Comparison of ENCODE assay signal across 11 mouse cellular contexts in genomic region chr11:107447349-107447748, GRCm38 (mm10). TPM values are rescaled to one million over a fixed set of nuclear protein-coding genes. Genes with fewer than 3 reads are reported as not detected.
DNase-seq lines count a peak whose midpoint lies in the region; ATAC-seq and TF ChIP-seq lines count a peak whose summit lies in the region.
"Had no signal": no experiment of that assay in that cellular context is flagged by ENCODE, and none has a peak within 500 bp of the region (broad histone marks: within the 10 kb centered on the region; RNA-seq: fewer than 3 reads in every experiment).

No protein-coding gene starts in this region.

- TF ChIP-seq EP300 in heart, adult 2 months (IDR thresholded peaks at IDR 0.05; ENCODE audit: insufficient read depth, low read depth, low read length): no peak
- TF ChIP-seq EP300 in liver, embryonic 14.5 days (IDR thresholded peaks at IDR 0.05; ENCODE audit: low read depth): no peak
- TF ChIP-seq EP300 in stomach, postnatal 0 days (optimal IDR thresholded peaks at IDR 0.05): no peak

- TF ChIP-seq POLR2A in heart, adult 2 months (IDR thresholded peaks at IDR 0.05; ENCODE audit: insufficient read depth, low read depth, low read length): no peak
- TF ChIP-seq POLR2A in bone marrow, adult 2 months (IDR thresholded peaks at IDR 0.05; ENCODE audit: borderline replicate concordance, control insufficient read depth, low read depth, low read length): no peak

- peaks cover 9% of the 10 kb centered on the region for H3K36me3 ChIP-seq in heart, adult 2 months (ENCODE audit: control insufficient read depth, insufficient read depth, low read length)
- H3K36me3 ChIP-seq in heart, embryonic 11.5 days (ENCODE audit: control insufficient read depth, insufficient read depth, low read length): no peaks in the 10 kb centered on the region
- no peaks in the 10 kb centered on the region for H3K36me3 ChIP-seq in liver, embryonic 14.5 days (replicated peaks; ENCODE audit: control insufficient read depth, insufficient read depth, low read depth)
- H3K36me3 ChIP-seq in stomach, postnatal 0 days (ENCODE audit: control insufficient read depth, insufficient read depth, low read length): no peaks in the 10 kb centered on the region

- H3K27ac ChIP-seq in heart, adult 2 months: peak overlapping the region; percentile 86
- no peak overlapping the region for H3K27ac ChIP-seq in heart, embryonic 11.5 days (ENCODE audit: low read depth, low read length)
- H3K27ac ChIP-seq in bone marrow, adult 2 months (ENCODE audit: control insufficient read depth, insufficient read depth, low read depth, low read length, poor library complexity): peak overlapping the region; percentile 60; the same call in 1 of the 2 replicates
- H3K27ac ChIP-seq in liver, embryonic 14.5 days: peak overlapping the region; percentile 92
- H3K27ac ChIP-seq in stomach, postnatal 0 days (replicated peaks): no peak overlapping the region

- no peaks in the 10 kb centered on the region for H3K79me2 ChIP-seq in heart, adult 2 months (replicated peaks; ENCODE audit: control insufficient read depth, insufficient read depth, low read length)

- no peak for TF ChIP-seq CTCF in heart, adult 2 months (IDR thresholded peaks at IDR 0.05)
- no peak for TF ChIP-seq CTCF in bone marrow, adult 2 months (IDR thresholded peaks at IDR 0.05; ENCODE audit: control insufficient read depth, insufficient read depth, low read length)
- no peak for TF ChIP-seq CTCF in liver, embryonic 14.5 days (IDR thresholded peaks at IDR 0.05; ENCODE audit: low read depth)
- no peak for TF ChIP-seq CTCF in stomach, postnatal 0 days (IDR thresholded peaks at IDR 0.05; ENCODE audit: low read depth)

- intact Hi-C loops in heart, adult 2 months (cut with DNase I): no loop called here

- WGBS in heart, adult 2 months: 23% methylated on average over 5 of the region's 5 CpGs
- 55% methylated on average over 5 of the region's 5 CpGs for WGBS in heart, embryonic 11.5 days (ENCODE audit: insufficient replicate concordance)
- WGBS in bone marrow, adult 2 months: 21% methylated on average over 5 of the region's 5 CpGs
- WGBS in liver, embryonic 14.5 days (ENCODE audit: insufficient replicate concordance): 13% methylated on average over 5 of the region's 5 CpGs
- WGBS in stomach, postnatal 0 days: 39% methylated on average over 5 of the region's 5 CpGs

- no peak overlapping the region for H3K4me3 ChIP-seq in heart, adult 2 months
- H3K4me3 ChIP-seq in heart, embryonic 11.5 days (ENCODE audit: low read depth, low read length): no peak overlapping the region
- no peak overlapping the region for H3K4me3 ChIP-seq in bone marrow, adult 2 months (replicated peaks; ENCODE audit: control insufficient read depth, low read depth, low read length)
- peak overlapping the region in 1 of 2 experiments; percentile 25; a peak in 1 of 4 replicates for H3K4me3 ChIP-seq in liver, embryonic 14.5 days (ENCODE audit: insufficient read depth in 1 of 2, low read depth in 2 of 2, low read length in 2 of 2)
- H3K4me3 ChIP-seq in stomach, postnatal 0 days (ENCODE audit: low read depth, low read length): no peak overlapping the region

- H3K27me3 ChIP-seq in heart, adult 2 months (ENCODE audit: control insufficient read depth, insufficient read depth, low read length): no peaks in the 10 kb centered on the region
- H3K27me3 ChIP-seq in heart, embryonic 11.5 days (ENCODE audit: control insufficient read depth, insufficient read depth, low read length): no peaks in the 10 kb centered on the region
- no peaks in the 10 kb centered on the region for H3K27me3 ChIP-seq in liver, embryonic 14.5 days (ENCODE audit: control insufficient read depth, insufficient read depth, low read length)
- H3K27me3 ChIP-seq in stomach, postnatal 0 days (ENCODE audit: control insufficient read depth, insufficient read depth, low read length): no peaks in the 10 kb centered on the region
- H3K27me3 ChIP-seq: CH12.LX had no signal

- no peak overlapping the region for H3K4me2 ChIP-seq in heart, embryonic 11.5 days
- H3K4me2 ChIP-seq in liver, embryonic 14.5 days (ENCODE audit: low read depth): peak overlapping the region; percentile 54
- no peak overlapping the region for H3K4me2 ChIP-seq in stomach, postnatal 0 days (replicated peaks; ENCODE audit: low read depth)

- peak in 1 of 2 experiments; percentile 60 for DNase-seq in heart, adult 2 months
- DNase-seq in liver, embryonic 14.5 days (ENCODE audit: low read depth in 3 of 3, low spot score in 3 of 3): peak; percentile 71 to 76 (median 72)
- no peak for DNase-seq in stomach, postnatal 0 days (ENCODE audit: low spot score)
- no peak for DNase-seq in adrenal gland, postnatal 25 days
- no peak for DNase-seq in retina, postnatal 1 day
- no peak for DNase-seq in kidney, postnatal 10 days
- DNase-seq: cerebellum, adult 11-12 months; left cerebral cortex, postnatal 4 days had no signal

- H3K4me1 ChIP-seq in heart, adult 2 months (ENCODE audit: control insufficient read depth, insufficient read depth, low read length): peaks cover 28% of the 10 kb centered on the region
- H3K4me1 ChIP-seq in heart, embryonic 11.5 days (ENCODE audit: control insufficient read depth, insufficient read depth, low read length): peaks cover 26% of the 10 kb centered on the region
- H3K4me1 ChIP-seq in bone marrow, adult 2 months (ENCODE audit: control insufficient read depth, insufficient read depth, low read length): peaks cover 23% of the 10 kb centered on the region
- peaks cover 59 to 62% of the 10 kb centered on the region in 2 experiments for H3K4me1 ChIP-seq in liver, embryonic 14.5 days (replicated peaks; ENCODE audit: control insufficient read depth in 2 of 2, insufficient read depth in 2 of 2, low read length in 1 of 2)
- no peaks in the 10 kb centered on the region; the same call in 1 of the 2 replicates for H3K4me1 ChIP-seq in stomach, postnatal 0 days (replicated peaks; ENCODE audit: control insufficient read depth, insufficient read depth)

- no peak overlapping the region for H3K9ac ChIP-seq in heart, adult 2 months (ENCODE audit: low read depth, low read length)
- H3K9ac ChIP-seq in heart, embryonic 11.5 days (ENCODE audit: low read depth, low read length): no peak overlapping the region
- H3K9ac ChIP-seq in liver, embryonic 14.5 days (replicated peaks): peak overlapping the region; percentile 38
- no peak overlapping the region for H3K9ac ChIP-seq in stomach, postnatal 0 days (ENCODE audit: low read length)

- ATAC-seq in heart, embryonic 11.5 days (replicated peaks; ENCODE audit: insufficient number of reproducible peaks, low FRiP score, low TSS enrichment): no peak
- ATAC-seq in liver, embryonic 14.5 days (ENCODE audit: insufficient read depth): peak; percentile 77
- ATAC-seq in stomach, postnatal 0 days (ENCODE audit: low FRiP score, low TSS enrichment): peak; percentile 45; the same call in 1 of the 2 replicates

- no peaks in the 10 kb centered on the region for H3K9me3 ChIP-seq in heart, embryonic 11.5 days (replicated peaks; ENCODE audit: control insufficient read depth, low read length)
- no peaks in the 10 kb centered on the region for H3K9me3 ChIP-seq in liver, embryonic 14.5 days (ENCODE audit: control insufficient read depth, low read length)
- no peaks in the 10 kb centered on the region for H3K9me3 ChIP-seq in stomach, postnatal 0 days (ENCODE audit: control insufficient read depth, low read length)

RNA-seq across cellular contexts. Expression of gene Pitpnc1, which starts 23.1 kb away (rescaled TPM):
- 10 to 100 TPM; 66.4 to 68.1 TPM for total RNA-seq in heart, adult 2 months (2021)
- polyA plus RNA-seq in heart, adult 2 months (2012; rRNA removed): 22.7 and 39.4 TPM in 2 replicates
- 9.7 and 10.9 TPM in 2 replicates for polyA plus RNA-seq in heart, embryonic 11.5 days (2014; fragmentation: Nextera tagmentation; extraction: Ambion mirVana)
- 11.1 and 14.0 TPM in 2 replicates for polyA plus RNA-seq in bone marrow, adult 2 months (2011; ENCODE audit: insufficient read depth, insufficient read length, low replicate concordance, missing spikeins)
- polyA plus RNA-seq in liver, embryonic 14.5 days (2012; rRNA removed): 2.7 and 3.0 TPM in 2 replicates
- polyA plus RNA-seq in liver, embryonic 14.5 days (2014; fragmentation: Nextera tagmentation; extraction: Ambion mirVana): 5.8 and 6.7 TPM in 2 replicates
- polyA plus RNA-seq in stomach, postnatal 0 days (2015; fragmentation: Nextera tagmentation; extraction: Ambion mirVana): 5.0 and 5.1 TPM in 2 replicates
- 14.8 and 20.4 TPM in 2 replicates for total RNA-seq in adrenal gland, postnatal 25 days (2021)

RNA-seq across cellular contexts. Expression of gene Psmd12, which starts 31.9 kb away (rescaled TPM):
- total RNA-seq in heart, adult 2 months (2021): 10 to 100 TPM; 78.3 to 92.2 TPM
- polyA plus RNA-seq in heart, adult 2 months (2012; rRNA removed): 22.6 and 42.4 TPM in 2 replicates
- polyA plus RNA-seq in heart, embryonic 11.5 days (2014; fragmentation: Nextera tagmentation; extraction: Ambion mirVana): 178 and 179 TPM in 2 replicates
- 34.4 and 61.0 TPM in 2 replicates for polyA plus RNA-seq in bone marrow, adult 2 months (2011; ENCODE audit: insufficient read depth, insufficient read length, low replicate concordance, missing spikeins)
- polyA plus RNA-seq in liver, embryonic 14.5 days (2012; rRNA removed): 22.3 and 45.6 TPM in 2 replicates
- polyA plus RNA-seq in liver, embryonic 14.5 days (2014; fragmentation: Nextera tagmentation; extraction: Ambion mirVana): 103 and 105 TPM in 2 replicates
- 137 TPM in 2 replicates for polyA plus RNA-seq in stomach, postnatal 0 days (2015; fragmentation: Nextera tagmentation; extraction: Ambion mirVana)
- total RNA-seq in adrenal gland, postnatal 25 days (2021): 98.8 and 106 TPM in 2 replicates

Comparison
In these comparisons a context has a peak if more than half of its experiments do, and no peak if none do; other contexts are left out.
1. H3K27ac ChIP-seq: peak in heart, adult 2 months (single experiment), bone marrow, adult 2 months (single experiment) and liver, embryonic 14.5 days (single experiment); none in heart, embryonic 11.5 days (single experiment) and stomach, postnatal 0 days (single experiment).
2. DNase-seq: peak in liver, embryonic 14.5 days (3 of 3); none in stomach, postnatal 0 days (single experiment), adrenal gland, postnatal 25 days (single experiment), retina, postnatal 1 day (single experiment) and kidney, postnatal 10 days (single experiment).